Mouse (Mus musculus): ENCODE measurements around the gene Pld1.

- TF ChIP-seq POLR2A (IDR thresholded peaks at IDR 0.05; ENCODE audit: low read depth, low read length) (no peak), CTCF (IDR thresholded peaks at IDR 0.05; ENCODE audit: extremely low read depth, insufficient read length, insufficient replicate concordance, low read depth, low read length) (no peak)
Measured at GRCm38 (mm10) chr3:28013441-28013840, 74.9 kb downstream of the Pld1 start.

Data from small intestine, adult 2 months (tissue).